Mouse (Mus musculus) ES-Bruce4 (cell line): Measurements from ENCODE around the gene Marcksl1.
"Not testable (repeated sequence)": the region's sequence is repeated elsewhere in the genome, so short reads cannot be mapped to it uniquely, and the experiment has no call there.

Experiments used
- CTCF ChIP-seq: IDR thresholded peaks from one replicate; pipeline ENCODE4 v1.8.1; 2011; ENCODE audit warnings: low read depth, low read length
- POLR2A ChIP-seq: IDR thresholded peaks from one replicate; pipeline ENCODE4 v1.8.1; 2011; ENCODE audit warnings: low read length; ENCODE audit not compliant: insufficient read depth

DNA sequence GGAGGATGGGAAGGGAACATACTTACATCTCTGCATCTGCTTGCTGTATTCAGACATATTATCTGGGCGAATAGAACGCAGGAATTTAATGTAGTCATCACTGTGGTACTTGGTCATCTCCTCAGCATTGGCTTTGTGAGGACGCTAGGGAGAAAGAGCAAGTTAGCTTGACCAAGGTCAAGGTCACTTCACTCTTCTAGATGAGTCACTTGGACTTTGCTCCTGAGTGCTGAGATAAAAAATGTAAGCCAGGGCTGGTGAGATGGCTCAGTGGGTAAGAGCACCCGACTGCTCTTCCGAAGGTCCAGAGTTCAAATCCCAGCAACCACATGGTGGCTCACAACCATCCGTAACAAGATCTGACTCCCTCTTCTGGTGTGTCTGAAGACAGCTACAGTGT is 15.5 kb downstream of the Marcksl1 start:
- TF ChIP-seq POLR2A, CTCF: not testable (repeated sequence)
